Mouse (Mus musculus) urinary bladder, postnatal 36 days (tissue): Measurements from ENCODE around the gene Tmub2.

Experiments
- DNase-seq, 2 experiments: peaks; one replicate each; pipeline ENCODE4 v3.0.0; 2022; ENCODE audit warnings: low spot score in 2 of 2, mixed read lengths in 1 of 2

The Tmub2 gene

GRCm38 (mm10) chr11:102327839-102328238 is 43.1 kb downstream of the Tmub2 start:
- DNase-seq, result no peak

DNA sequence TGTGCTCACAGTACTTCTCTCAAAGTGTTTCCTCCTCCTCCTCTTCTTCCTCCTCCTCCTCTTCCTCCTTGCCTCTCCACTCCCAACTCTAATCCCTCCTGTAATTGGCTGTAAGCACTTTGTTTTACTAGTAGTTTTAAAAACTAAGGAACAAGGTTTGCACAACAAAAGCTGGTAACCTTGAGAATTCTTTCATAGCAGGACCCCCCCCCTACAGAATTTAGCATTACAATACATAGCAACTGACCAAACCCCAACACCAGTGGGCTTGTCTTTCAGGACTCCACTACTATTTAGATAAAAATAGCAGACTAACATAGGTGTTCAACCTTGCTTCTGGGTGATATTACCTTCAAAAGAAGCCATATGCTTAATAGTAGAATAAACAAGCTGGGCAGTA is 44.8 kb downstream of the Tmub2 start:
- no peak for DNase-seq

GRCm38 (mm10) chr11:102330039-102330438 is 45.3 kb downstream of the Tmub2 start:
- DNase-seq, result no peak

DNA sequence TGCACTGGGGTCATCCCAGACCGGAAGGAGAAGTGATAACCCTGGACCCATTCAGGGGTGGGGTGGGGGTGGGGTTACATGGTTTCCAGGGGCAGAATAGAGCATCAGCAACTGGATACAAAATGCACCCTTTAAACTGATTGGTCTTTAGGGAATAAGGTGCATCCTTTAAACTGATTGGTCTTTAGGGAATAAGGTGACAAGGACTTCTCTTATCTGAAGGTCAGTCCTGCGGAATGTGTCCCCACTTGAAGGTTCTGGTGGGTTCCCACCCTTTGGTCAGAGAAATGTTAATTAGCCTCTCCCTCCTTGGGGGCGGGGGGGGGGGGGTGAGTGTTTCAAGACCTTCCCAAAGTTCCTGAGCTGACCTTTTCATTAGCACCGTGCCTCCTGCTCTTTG is 47.1 kb downstream of the Tmub2 start:
- DNase-seq, result no peak

DNA sequence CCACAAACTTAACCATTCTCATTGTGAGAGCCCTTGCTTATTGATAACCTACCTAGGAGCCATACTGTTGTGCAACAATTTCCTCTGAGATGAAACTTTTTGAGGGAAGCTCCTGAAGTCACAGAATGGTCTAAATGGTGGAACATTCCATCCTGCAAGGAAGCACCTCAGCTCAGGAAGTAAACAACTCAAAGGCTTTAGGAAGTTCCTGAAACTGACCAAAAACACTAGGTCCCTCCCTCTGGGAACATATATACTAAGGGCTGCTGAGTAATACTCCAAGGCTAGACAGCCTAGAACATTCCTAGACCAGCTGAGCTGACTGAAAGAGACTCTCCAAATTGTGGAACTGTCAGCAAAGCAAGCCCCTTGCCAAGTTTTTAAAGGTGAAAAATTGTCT is 48.3 kb downstream of the Tmub2 start:
- DNase-seq, result no peak

GRCm38 (mm10) chr11:102334010-102334409 is 49.3 kb downstream of the Tmub2 start:
- DNase-seq, result no peak

DNA sequence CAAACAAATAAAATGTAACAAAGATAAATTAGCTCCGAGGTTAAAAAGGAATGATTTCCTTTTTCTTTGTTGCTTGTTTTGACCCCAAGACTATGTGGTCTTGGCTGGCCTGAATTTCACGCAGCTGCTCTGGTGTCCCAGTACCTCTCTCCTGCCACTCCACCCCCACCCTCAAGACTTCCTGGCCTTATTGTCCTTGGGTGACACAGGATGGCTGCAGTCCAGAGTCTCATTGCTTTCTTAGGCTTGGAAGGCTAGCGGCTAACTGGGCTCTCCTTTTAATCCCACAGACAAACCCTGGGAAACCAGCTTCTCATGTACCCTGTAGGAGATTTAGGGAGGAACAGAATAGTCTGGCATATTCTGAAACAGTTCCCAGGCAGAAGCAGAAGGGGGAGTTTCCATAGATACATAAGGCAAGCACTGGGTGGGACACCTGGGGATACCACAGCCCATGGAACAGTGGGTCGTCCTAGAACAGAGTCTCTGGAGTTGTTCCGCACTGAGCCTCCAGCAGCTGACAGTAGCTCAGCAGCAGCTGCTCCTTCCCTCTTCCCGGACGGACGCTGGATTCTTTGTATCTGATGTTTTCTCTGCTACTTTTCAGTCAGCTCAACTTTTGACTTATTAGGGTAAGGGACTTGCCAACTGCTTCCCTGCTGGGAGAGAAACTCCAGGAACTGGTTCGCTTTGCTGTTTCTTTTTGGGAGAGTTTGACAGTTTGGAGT is 50.4 kb downstream of the Tmub2 start:
- no peak for DNase-seq

DNA sequence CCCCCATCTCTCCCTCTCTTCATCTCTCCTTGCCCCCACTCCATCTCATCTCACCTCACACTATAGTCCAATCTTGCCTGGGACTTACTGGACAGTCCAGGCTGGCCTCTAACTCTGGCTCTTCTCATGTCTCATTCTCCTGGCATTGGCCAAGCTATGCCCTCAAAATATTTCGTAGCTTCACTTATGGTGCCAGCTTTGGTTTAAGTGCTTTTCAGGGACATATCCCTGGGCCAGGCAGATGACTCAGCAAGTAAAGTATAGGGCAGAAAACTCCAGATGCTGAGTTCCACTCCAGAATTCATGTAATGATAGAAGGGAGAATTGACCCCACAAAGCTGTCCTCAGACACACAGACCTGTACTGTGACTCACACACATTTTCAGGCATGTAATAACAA is 51.5 kb downstream of the Tmub2 start:
- DNase-seq, result no peak

- no peak for DNase-seq
Observed at GRCm38 (mm10) chr11:102337921-102338320, 53.2 kb downstream of the Tmub2 start.

DNA sequence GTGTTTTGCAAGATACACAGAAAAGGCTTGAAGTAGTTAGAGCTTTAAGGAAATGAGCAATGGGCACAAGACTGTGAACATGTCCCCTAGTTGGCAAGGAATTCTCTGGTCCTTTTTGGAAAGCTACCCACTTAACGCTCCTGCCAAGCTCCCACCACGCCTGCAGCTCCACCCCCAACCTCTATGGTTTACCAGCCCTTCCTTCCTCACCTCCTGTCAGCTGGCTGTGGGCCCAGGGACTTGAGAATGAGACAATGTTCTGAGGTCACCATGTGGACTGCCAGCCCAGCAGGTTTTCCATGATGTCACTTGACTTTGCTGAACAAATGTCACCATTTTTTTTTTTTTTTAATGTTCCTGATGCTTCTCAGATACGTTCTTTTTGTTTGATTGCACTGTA is 53.8 kb downstream of the Tmub2 start:
- DNase-seq, result peak in 1 of 2 experiments; percentile 81
